Mouse (Mus musculus) MEL-GATA-1-ER (cell line): ENCODE results near the gene Plekhh2.

Experiments used
- DNase-seq: peaks from one replicate; pipeline ENCODE4 v3.0.0-alpha.2; 2012; ENCODE audit warnings: low read depth; ENCODE audit errors: extremely low read depth

Gene Plekhh2

GRCm38 (mm10) chr17:84511682-84512515 lies at the start of gene Plekhh2:
Gene Plekhh2 (plus strand): TSS chr17:84511895.
- DNase-seq: no peak

GRCm38 (mm10) chr17:84465753-84466608 lies 45.7 kb upstream of the Plekhh2 start, which contains the start of gene Thada:
Gene Thada (minus strand): TSS chr17:84466205.
- DNase-seq: peak; percentile 94

- DNase-seq: no peak
Observed at GRCm38 (mm10) chr17:84474312-84474711, 37.4 kb upstream of the Plekhh2 start.

DNA sequence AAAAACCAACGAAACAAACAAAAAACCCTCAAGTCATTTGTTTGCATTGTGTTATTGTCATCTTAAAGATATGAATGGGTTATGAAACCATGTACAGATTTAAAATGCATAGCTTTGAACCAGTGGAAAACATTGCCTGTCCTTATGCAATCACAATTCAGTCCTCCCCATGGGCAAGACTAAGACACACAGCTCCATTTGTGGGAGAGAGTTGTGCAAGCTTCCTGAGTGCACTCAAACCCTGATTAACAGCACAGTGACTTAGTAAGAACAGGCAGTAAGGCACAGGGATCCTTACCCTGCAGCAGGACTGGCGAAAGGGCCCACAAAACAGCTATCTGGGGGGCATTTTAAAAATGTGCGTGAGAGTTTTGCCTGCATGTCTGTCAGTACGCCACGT lies 34.5 kb upstream of the Plekhh2 start:
- DNase-seq: no peak

DNA sequence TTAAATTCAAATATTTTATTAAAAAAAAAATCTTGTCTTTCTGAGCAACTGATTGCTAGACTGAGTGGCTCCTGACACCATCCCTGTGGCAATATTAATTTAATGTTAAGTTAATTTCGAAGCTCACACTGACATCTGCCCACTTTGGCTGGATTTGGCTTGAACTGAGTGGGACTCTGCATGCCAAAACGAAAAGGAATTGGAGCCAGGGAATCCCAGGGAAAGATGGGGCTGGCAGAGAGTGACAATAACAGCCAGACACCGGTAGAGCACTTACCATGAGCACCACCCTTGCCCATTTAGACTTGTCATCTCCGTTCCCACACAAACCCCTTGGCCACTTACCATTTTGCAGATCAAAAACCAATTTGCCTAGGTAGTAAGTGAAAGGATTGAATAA lies 33.4 kb upstream of the Plekhh2 start:
- no peak for DNase-seq

GRCm38 (mm10) chr17:84480464-84481355 lies 31.0 kb upstream of the Plekhh2 start:
- peak; percentile 7 for DNase-seq

GRCm38 (mm10) chr17:84482831-84483230 lies 28.9 kb upstream of the Plekhh2 start:
- no peak for DNase-seq

DNA sequence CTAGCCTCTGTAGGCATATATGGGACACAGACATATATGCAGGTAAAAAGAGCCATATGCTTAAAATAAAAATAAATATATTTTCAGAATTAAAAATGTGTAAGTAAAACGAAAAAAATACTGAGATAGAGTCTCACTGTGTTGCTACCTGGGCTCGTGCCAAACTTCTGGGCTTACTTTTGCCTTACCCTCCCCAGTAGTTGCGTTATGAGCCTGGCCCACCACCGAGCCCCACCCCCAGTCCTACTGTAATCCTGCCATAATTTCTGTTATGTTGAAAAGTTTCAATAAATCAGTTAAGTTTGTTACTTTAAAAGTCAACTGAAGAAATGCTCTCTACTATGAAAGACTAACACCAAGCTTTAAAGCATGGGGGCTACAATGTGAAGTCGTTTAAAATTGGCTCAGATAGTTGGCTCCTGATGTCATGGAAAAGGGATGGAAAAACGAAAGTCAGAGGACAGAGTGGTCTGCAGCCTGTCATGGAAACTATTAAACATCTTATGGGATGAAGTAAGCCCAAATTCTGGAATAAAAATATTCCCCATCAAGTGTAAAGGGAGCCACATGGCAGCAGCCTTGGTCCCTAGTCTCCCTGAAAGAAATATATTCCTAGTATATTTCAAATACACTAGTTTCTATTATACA lies 27.9 kb upstream of the Plekhh2 start:
- no peak for DNase-seq

DNA sequence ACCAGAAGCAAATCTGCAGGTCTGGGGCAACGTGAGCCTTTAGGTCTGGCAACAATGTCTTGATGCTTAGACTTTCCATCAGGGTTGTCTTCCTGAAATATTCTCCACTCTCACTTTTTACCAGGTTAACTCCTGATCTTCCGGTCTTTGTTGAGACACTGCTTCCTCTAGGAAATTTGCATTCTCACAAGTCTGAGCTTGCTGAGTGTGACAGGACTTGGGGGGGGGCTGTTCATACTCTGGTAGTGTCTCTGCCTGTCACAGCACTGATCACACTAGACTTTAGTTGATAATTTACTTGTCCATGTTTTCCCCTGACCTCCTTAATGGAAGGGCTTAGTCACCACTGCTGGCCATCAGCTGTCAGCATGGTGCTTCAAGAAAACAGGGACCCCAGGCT lies 24.3 kb upstream of the Plekhh2 start:
- no peak for DNase-seq

GRCm38 (mm10) chr17:84492255-84492880 lies 19.3 kb upstream of the Plekhh2 start:
- no peak for DNase-seq

DNA sequence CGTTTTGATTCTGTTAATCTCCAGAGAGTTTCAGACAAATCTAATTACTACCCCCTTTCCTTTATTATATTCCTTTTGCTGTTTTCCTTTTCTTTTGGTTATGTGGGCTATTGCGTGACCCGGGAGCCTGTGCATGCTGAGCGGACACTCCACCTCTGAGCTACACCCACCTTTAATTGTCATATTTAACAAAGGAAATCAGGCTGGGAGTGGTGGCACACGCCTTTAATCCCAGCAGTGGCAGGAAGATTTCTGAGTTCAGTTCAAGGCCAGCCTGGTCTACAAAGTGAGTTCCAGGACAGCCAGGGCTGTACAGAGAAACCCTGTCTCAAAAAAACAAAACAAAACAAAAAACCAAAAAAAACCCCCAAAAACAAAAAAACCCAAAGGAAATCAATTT lies 14.7 kb upstream of the Plekhh2 start:
- DNase-seq: no peak

DNA sequence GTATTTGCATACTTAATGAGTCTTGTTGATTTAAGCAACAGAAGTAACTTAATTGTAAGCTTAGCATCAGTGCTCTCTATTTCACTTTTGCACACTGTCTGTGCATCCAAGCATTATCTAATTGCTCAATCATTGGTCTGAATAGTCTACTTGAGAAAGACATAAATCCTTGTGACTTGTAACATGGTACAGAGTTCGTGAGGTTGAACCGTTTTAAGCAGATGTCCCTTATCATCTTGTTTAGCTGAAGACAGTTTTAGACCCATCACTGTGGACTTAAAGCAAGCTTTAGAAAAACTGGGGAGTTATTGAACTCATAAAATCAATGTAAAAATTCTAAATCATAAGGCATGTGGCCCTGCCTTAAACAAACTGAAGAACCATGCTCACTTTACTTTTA lies 14.1 kb upstream of the Plekhh2 start:
- no peak for DNase-seq

GRCm38 (mm10) chr17:84497972-84498604 lies 13.6 kb upstream of the Plekhh2 start:
- DNase-seq: no peak

DNA sequence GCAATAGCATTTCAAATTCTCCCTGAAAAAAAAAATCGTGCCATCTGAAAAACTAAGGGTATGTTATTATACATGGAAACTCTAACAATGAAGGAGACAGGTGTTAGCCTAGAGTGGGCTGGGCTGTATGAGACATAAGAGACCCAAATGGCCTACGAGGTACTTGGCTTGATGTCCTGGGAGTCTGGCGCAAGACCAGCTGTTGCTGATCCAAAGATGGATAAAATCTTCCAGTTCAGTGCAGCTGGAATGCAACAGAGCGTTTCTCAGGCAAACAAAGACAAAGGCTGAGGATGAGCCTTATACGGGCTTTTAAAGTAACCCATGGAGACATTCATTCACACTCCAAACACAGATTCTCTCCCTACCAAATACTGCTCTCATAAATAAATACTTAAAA lies 13.1 kb upstream of the Plekhh2 start:
- no peak for DNase-seq

GRCm38 (mm10) chr17:84502341-84502740 lies 9.4 kb upstream of the Plekhh2 start:
- no peak for DNase-seq

GRCm38 (mm10) chr17:84505922-84506321 lies 5.8 kb upstream of the Plekhh2 start:
- no peak for DNase-seq

DNA sequence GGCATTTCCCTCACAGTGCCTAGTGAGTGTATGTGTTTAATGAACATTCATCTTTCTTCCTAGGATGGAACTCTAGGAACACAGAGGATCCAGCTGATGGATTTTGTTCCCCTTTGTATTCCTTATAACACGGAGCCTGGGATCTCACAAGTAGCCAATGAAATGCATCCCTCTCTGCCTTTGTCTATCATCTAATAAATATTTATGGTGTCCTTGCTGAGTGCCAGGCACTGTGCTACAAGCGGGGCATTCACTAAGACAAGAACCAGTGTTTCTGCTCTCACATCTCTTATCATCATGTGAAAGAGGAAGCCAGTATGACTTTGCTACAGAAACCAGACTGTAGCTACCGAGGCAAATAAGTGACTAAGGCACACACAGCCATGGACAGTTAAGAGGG lies 3.0 kb upstream of the Plekhh2 start:
- DNase-seq: peak; percentile 6

DNA sequence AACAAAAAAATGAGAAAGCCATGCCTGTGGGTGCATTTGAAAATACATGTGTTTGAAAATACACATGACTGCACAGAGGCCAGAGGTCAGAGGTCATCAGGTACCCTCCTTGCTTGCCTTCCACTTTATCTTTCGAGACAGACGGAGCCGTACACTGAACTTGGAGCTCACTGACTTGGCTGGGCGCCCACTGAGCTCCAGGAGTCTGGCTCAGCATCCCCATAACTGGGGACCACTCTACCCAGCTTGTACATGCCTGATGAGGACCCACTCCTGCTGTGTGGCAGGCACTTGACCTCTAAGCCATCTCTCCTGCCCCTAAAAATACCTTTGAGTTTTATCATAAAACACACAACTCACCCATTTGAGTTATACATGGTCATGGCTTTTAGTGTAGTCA lies 2.5 kb upstream of the Plekhh2 start:
- DNase-seq: no peak

GRCm38 (mm10) chr17:84510355-84510754 lies 1.3 kb upstream of the Plekhh2 start:
- DNase-seq: no peak
